Mouse (Mus musculus) left cerebral cortex, adult 18-20 months (tissue): ENCODE results near the gene Creb3l1. TPM values are rescaled to one million over a fixed set of nuclear protein-coding genes. Genes with fewer than 3 reads are reported as not detected.

Source experiments
- DNase-seq, 2 experiments: peaks; one replicate each; pipeline ENCODE4 v3.0.0; 2021 to 2022; ENCODE audit warnings: low spot score in 2 of 2, mixed read lengths in 1 of 2
- total RNA-seq, 2 experiments: library from RNA; stranded (reverse); gene quantifications; 2 replicates each; pipeline ENCODE4 v1.2.3; 2021

Creb3l1 gene
- total RNA-seq, 2 experiments from 2014 or later = 2.3 to 2.6 TPM

DNA sequence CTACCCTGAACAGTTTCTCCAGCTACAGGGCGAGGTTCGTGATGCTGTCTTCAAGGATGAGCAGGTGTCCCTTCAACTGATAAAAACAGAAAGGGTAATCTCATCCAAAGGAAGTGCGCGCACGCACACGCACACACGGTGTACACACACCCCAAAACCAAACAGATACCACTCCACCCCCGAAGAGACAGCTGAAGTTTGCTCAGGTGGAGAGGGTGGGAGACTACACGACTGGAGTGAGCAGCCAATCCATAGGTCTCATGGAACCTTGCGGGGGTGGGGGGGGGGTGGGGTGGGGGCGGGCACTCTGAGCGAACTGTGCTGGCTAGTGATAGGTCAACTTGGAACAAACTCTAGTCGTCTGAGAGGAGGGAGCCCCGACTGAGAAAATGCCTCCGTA, 17.2 kb upstream of the Creb3l1 start:
- DNase-seq = no peak

DNA sequence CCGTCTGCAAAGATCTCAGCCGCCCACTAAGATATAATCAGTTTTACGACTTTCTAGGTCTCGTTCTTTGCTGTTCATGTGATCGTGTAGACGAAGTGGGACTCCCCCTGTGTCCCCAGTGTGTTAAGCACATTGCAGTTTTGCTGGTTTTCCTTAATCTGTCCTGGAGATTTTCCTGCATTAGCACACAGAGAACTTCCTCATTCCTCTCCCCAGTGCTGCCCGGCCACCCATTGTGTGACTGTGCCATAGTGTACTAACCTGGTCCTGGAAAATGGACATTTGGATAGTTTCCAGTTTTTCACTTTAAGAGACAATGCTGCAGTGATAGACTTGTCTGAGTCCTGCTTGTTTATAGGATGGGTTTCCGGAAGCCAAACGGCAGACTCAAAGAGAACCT, 10.0 kb upstream of the Creb3l1 start:
- DNase-seq = no peak

DNA sequence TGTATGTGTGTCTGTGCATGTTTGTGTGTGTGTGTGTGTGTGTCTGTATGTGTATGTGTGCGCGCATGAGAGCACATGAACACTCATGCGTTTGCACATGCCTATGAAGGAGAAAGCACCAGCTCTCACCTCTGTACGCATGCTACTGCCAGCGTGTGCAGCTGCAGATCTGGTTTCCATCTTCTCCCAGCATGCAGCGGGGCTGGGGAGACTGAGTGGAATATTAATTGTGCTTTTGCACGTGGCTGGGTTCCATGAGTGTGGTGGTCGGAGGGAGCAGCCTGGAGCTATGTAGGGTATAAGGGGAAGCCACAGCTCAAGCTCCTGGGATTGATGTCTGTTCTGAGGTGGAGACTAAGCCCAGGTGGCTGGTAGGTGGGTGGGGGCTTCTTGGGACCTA, 6.3 kb upstream of the Creb3l1 start:
- DNase-seq = no peak

DNA sequence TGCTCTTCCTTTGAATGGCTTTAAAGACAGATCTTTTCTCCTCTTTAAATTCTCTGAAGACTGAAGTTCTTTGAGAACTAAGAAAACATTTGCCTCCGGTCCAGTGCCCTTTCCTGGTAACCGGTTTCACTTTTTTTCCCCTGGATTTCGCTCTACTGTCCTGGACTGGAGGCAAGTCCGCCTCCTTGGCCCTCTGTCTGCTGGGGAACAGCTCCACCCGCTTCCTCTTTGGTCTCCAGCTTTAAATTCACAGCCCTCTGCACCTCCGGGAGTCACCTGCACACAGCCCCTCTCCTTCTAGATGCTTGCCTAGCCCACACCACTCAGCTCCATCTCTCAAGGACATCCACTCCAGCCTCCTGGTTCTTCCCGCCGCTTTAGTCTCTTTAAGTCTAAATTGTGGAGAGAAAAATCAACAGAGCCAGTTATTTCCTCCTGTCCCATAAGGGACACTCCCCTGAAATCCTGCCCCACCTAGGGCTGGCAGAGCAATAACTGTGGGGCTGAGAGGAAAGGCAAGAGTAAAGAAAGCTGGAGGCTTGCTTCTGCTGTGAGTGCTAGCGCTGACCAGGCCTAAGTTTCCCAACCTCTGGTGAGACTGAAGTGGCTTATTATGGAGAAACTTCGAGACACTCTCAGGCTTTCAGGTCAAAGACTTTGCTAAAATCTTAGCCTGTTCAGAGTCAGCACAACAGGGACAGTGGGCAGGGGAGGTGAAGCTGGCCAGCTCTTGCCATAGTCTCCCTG, 5.3 kb upstream of the Creb3l1 start:
- DNase-seq = no peak

DNA sequence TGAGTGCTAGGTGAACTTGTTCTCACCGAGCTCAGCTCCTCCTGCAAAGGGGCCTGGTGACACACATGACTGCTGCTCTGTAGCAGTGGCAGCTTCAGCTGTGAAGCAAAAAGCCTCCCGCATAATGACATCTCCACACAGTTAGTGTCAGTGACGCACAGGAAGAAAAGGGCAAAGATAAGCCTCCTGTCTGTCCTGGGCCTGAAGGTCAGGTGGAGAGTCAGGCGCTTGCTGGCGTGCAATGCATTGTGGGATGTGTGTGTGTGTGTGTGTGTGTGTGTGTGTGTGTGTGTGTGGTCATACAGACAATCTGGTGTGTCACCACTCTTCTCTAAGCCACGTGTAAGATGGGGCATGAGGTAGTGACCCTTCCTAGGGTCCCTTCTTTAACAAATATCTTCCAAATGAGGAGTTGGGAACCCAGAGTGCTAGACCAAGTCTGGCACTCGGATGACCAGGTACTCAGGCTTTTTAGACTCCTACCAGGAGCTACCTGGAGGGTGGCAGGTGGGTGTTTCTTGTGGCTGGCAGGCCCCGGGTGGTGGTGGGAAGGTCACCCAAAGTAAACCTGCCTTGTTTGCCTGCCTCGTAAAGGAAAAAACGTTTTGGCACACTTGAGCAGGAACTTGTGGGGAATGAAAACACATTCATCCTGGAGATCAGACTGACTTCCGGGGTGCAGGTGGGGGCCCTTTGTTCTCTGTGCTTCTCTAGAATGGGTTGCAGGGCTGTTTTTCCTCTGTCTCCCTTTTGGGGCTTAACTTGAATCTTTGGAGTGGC, 3.7 kb upstream of the Creb3l1 start:
- DNase-seq = no peak

GRCm38 (mm10) chr2:92025966-92026365, 1.7 kb upstream of the Creb3l1 start:
- DNase-seq = no peak

- no peak for DNase-seq
Observed at GRCm38 (mm10) chr2:92025202-92025601, 900 bp upstream of the Creb3l1 start.

GRCm38 (mm10) chr2:92023362-92024273, 684 bp downstream of the Creb3l1 start:
- peak in 1 of 2 experiments; percentile 19 for DNase-seq

DNA sequence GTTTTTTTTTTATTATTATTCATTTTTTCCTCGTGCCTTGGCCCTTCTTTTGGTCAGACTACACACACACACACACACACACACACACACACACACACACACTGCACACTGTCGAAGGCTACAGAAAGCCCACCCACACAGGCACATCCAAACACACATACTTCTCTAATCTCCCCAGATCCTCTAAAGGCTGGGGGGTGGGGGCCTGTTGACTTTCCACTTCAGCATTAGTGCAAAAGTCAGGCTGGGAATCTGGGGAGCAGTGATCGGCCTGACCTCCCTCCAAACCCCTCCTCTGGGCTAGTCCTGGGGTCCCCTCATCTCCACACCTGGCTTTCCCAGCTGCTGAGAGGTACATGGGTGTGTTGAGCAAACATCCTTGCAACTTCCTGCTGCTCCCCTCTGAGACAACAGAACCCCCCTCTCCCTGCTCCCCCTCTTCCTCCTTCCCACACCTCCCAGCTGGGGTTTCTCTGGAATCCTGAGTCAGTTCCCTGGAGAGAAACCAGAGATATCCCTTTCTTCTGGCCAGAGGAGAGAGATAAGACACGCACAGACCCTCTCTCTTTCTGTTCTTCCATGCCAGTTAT, 3.5 kb downstream of the Creb3l1 start:
- DNase-seq = no peak

GRCm38 (mm10) chr2:92017440-92017839, 6.9 kb downstream of the Creb3l1 start:
- DNase-seq = no peak

- DNase-seq = no peak
Observed at GRCm38 (mm10) chr2:92016981-92017380, 7.3 kb downstream of the Creb3l1 start.

DNA sequence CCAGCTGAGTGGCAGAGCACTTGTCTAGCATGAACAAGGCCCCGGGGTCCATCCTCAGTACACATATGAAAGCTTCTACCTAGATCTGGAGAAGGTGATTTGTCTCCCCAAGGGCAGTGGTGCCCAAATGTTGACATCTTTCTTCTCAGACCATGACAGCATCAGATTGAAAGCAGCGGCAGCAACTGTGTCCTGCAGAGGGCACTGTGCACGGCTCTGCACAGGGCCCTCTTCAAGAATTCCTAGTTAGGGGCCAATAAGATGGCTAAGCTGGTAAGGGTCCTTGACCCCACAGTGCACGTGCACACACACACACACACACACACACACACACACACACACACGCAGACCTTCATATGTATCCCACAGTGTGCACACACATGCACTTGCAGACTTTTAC, 9.4 kb downstream of the Creb3l1 start:
- no peak for DNase-seq

DNA sequence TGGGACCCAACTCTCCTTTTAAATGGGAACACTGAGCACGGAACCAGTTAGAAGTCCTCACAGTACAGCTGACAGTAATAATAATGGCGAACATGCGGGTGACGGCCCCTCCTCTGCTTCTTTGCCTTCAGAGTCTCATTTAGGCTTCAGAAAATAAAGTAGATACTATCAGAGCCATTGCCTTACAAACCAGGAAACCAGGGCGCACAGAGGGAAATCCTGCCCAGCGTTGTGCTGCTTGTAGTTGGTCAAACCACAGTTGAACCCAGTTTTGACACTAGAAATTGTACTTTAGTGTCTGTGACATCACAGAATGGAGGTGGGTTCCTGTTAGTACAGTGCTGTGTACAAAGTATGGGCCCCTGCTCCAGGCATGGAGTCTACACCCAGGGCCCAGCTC, 10.1 kb downstream of the Creb3l1 start:
- DNase-seq = no peak

DNA sequence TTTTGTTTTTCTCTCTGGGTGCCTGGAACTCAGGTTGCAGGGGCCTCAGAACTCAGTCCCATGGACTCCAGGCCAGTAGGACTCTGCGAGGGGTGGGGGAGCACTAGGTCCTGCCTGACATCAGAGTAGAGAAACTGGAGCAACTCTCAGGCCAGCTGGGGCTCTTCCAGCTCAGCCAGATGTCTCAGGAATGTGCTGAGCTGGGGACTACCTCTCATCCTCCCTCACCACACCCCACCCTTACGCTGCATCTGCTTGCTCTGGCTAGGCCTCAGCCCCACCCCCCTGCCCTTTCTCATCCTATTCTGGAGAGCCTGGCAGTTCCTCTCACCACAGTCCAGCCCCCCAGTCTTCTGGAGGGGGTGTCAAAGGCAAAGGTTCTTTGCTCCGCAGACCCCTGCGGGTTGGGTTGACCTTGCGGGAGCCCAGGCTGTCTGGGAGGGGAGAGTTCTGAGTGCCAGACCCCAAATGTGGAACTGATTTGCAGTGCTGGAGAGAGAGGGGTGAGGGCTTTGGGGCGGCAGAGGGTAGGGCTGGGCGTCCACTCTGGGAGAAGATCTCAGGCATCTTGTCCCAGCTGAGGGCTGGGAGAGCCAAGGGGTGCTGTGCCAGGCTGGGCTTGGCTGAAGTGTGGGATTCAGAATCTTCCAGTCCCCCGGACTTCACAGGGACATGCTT, 11.4 kb downstream of the Creb3l1 start:
- DNase-seq = no peak

GRCm38 (mm10) chr2:92011424-92012353, 12.6 kb downstream of the Creb3l1 start:
- DNase-seq = no peak

DNA sequence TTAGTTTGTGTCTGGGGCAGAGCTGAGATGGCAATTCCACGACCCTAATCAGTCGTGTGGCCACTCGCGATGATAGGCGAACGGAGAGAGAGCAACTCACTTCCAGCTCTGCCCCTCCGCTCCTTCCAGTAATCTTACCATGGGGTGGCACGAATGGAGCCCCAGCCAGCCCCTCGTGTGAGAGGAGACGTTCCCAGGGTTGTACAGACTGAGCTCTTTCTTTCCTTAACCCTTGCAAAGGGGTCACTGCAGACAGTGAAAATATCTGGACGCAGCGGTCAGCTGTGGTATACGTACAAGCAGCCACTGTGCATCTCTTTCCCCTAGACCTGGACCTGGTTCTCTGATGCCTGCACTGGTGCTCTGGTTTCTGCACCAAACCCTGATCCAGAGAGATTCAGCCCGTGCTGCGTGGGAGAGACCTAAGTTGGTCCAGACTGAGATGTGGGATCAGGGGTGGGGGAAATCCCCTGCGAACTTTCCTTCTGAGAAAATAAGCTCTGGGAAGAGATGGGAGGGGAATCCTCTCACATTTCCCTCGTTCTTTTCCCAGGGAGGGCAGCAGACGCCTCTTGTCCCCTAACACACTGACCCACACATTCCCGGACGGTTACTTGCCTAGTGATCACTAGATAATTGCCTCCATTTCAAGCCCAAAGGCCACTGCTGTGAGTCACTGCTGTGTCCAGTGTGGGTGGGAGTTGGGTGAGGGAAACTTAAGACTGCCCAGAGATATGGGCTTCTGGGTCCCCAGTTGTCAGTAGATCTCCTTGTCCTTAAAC, 15.5 kb downstream of the Creb3l1 start:
- peak; percentile 25 to 41 for DNase-seq

DNA sequence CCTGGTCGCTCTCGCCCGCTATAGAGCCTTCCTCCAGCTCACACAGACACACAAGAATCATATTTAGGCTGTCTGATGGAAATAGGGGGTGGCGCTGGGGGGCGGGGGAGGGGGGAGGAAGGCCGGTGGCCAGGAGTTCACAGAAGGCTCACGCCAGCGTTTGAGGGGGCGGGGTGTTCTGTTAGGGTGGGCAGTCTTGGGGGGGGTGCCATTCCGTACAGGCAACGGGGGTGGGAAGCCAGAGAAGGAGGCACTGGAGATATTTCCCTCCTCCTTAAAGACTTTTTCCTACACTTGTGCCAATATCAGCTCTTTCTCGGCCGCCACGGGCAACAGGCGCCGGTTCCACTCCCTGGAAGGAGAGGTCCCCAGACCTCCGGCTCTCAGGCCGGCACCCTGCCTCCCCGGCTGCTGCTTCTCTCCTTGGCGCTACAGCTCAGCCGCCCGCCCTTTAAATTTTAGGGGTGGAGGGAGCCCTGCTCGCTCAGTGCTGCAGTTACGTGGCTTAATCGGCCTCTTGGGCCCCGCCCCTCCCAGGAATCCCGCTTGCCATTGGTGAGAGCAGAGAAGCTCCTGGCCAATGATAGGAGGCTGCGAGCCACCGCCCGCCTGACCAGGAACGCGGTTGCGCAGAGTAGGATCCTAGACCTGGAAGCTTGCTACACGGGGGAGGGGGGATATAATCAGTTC, 16.2 kb downstream of the Creb3l1 start:
- peak; percentile 96 to 97 for DNase-seq
